Mouse (Mus musculus): Measurements from ENCODE around the gene Hist2h2aa2. TPM values are rescaled to one million over a fixed set of nuclear protein-coding genes. Genes with fewer than 3 reads are reported as not detected.

The Hist2h2aa2 gene
- polyA plus RNA-seq, 1 experiment from 2014 or later: 64.9 TPM

- Histone ChIP-seq H3K4me3 (peak overlapping the region; percentile 69), H3K9me3 (no peaks in the 10 kb centered on the region), H3K27me3 (0 out of 2 replicates have a peak, but pooled peaks cover 4% of the 10 kb centered on the region), H3K4me1 (replicated peaks) (peaks cover 16% of the 10 kb centered on the region), H3K27ac (peak overlapping the region; percentile 60), H3K36me3 (peaks cover 24% of the 10 kb centered on the region), H3K4me2 (peak overlapping the region; percentile 98), H3K9ac (peak overlapping the region; percentile 92)
- ATAC-seq (ENCODE audit: low FRiP score): peak; percentile 8; the same call in 1 of the 2 replicates
- WGBS: 4% methylated on average over 6 of the region's 6 CpGs
These were observed 41.9 kb downstream of the Hist2h2aa2 start for GRCm38 (mm10) chr3:96198181-96198580.

DNA sequence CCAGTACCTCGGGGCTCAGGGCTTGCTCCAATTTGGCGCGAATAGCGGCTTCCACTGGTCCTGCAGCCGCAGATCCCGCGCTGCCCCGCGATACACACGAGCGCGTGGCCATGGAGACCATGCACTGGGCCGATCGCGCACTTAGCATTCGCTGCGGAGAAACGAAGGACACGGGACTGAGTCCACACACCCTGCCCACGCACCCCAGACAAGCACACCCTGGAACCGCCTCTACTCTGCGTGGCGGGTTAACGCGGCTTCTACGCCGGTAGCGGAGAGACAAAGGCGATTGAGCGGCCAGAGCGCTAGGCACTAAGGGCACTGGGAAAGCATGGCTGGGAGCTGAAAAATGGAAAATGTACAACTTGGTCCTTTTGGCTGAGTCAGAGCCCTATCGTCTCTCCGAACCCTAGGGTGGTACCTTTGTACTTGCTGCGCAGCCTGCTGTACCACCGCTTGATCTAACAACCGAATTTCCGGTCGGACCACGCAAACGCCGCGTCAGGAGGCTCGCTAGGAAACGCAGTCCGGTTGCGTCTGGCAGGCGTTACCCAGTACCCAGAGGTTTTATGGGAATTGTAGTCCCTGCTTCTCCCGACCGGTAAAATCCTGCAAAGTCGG is 42.8 kb downstream of the Hist2h2aa2 start:
- H3K27ac ChIP-seq: peak overlapping the region; percentile 98
- H3K4me3 ChIP-seq: peak overlapping the region; percentile 69
- H3K9me3 ChIP-seq: no peaks in the 10 kb centered on the region
- H3K4me2 ChIP-seq: peak overlapping the region; percentile 98
- WGBS: under 1% methylated on average over 50 of the region's 50 CpGs
- H3K9ac ChIP-seq: peak overlapping the region; percentile 92
- peak; percentile 95 for ATAC-seq (ENCODE audit: low FRiP score)
- H3K27me3 ChIP-seq: 0 out of 2 replicates have a peak, but pooled peaks cover 4% of the 10 kb centered on the region
- peaks cover 16% of the 10 kb centered on the region for H3K4me1 ChIP-seq (replicated peaks)
- H3K36me3 ChIP-seq: peaks cover 33% of the 10 kb centered on the region

DNA sequence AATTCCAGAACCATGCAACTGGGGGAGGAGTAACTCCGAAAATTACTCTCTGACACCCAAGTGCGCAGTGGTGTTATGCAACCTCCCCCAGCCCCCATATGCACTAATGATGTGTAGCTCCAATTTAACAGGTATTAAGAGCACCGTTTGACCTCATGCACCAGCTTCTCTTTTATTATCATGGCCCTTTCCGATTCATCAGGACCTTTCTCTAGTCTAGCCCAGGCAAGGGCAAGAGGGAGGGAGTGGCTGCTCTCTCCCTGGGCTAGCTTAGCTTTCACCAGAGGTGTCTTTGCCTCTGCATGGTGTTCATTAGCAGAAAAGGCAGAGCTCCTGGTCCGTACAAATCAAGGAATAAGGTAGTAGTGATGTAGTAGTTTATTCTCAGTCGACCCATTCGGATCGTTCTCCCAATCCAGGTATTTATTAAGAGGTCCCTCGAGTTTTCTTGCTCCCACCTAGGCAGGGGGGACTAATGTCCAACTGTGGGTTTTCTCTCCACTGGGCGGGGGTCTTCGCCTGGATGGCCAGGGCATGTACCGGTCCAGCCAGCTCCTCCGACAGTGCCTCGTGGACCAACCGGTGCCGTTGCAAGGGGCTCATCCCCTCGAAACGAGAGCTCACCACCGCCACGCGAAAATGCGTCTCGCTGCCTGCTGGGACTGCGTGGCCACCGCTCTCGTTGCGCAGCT is 43.5 kb downstream of the Hist2h2aa2 start:
- WGBS: 19% methylated on average over 27 of the region's 27 CpGs
- peak overlapping the region; percentile 69 for H3K4me3 ChIP-seq
- peak overlapping the region; percentile 98 for H3K27ac ChIP-seq
- ATAC-seq (ENCODE audit: low FRiP score): peak; percentile 34
- peaks cover 40% of the 10 kb centered on the region for H3K36me3 ChIP-seq
- H3K4me1 ChIP-seq (replicated peaks): peaks cover 16% of the 10 kb centered on the region
- 0 out of 2 replicates have a peak, but pooled peaks cover 4% of the 10 kb centered on the region for H3K27me3 ChIP-seq
- peak overlapping the region; percentile 98 for H3K4me2 ChIP-seq
- no peaks in the 10 kb centered on the region for H3K9me3 ChIP-seq
- peak overlapping the region; percentile 92 for H3K9ac ChIP-seq

DNA sequence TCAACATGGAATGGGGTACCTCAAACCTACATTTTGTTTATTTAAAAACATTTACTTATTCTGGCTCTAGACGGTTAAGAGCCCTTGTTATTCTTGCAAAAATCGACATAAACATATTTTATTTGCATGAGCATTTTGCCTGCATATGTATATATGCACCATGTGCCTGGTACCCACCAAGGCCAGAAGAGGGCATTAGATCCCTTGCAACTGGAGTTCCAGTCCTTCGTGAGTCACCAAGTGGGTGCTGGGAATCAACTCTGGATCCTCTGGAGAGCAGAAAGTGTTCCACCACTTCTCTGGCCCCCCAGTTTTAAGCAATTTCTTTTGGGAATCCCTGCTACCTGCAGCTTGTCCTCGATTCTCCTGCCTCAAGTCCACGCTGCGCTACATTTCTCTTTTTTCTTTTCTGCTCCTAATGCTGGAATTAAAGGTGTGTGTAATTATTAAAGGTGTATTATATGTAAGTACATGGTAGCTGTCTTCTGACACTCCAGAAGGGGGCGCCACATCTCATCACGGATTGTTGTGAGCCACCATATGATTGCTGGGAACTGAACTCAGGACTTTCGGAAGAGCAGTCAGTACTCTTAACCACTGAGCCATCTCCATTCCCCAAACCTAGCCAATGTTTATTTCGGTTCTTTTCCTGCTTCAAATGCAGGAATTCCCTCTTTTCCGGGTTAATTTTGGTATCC is 44.3 kb downstream of the Hist2h2aa2 start:
- WGBS: 92% methylated on average over 11 of the region's 11 CpGs
- no peak for ATAC-seq (ENCODE audit: low FRiP score)
- H3K9ac ChIP-seq: no peak overlapping the region
- 0 out of 2 replicates have a peak, but pooled peaks cover 4% of the 10 kb centered on the region for H3K27me3 ChIP-seq
- H3K4me1 ChIP-seq (replicated peaks): peaks cover 16% of the 10 kb centered on the region
- H3K27ac ChIP-seq: peak overlapping the region; percentile 98; the same call in 1 of the 2 replicates
- no peaks in the 10 kb centered on the region for H3K9me3 ChIP-seq
- H3K36me3 ChIP-seq: peaks cover 48% of the 10 kb centered on the region
- peak overlapping the region; percentile 98 for H3K4me2 ChIP-seq
- H3K4me3 ChIP-seq: no peak overlapping the region

- Histone ChIP-seq H3K9me3 (no peaks in the 10 kb centered on the region), H3K36me3 (peaks cover 56% of the 10 kb centered on the region), H3K4me2 (no peak overlapping the region), H3K27me3 (0 out of 2 replicates have a peak, but pooled peaks cover 4% of the 10 kb centered on the region), H3K27ac (no peak overlapping the region), H3K9ac (no peak overlapping the region), H3K4me1 (replicated peaks) (peaks cover 16% of the 10 kb centered on the region), H3K4me3 (no peak overlapping the region)
- 87% methylated on average over 10 of the region's 10 CpGs for WGBS
- no peak for ATAC-seq (ENCODE audit: low FRiP score)
These were observed 45.1 kb downstream of the Hist2h2aa2 start for GRCm38 (mm10) chr3:96194966-96195365.

DNA sequence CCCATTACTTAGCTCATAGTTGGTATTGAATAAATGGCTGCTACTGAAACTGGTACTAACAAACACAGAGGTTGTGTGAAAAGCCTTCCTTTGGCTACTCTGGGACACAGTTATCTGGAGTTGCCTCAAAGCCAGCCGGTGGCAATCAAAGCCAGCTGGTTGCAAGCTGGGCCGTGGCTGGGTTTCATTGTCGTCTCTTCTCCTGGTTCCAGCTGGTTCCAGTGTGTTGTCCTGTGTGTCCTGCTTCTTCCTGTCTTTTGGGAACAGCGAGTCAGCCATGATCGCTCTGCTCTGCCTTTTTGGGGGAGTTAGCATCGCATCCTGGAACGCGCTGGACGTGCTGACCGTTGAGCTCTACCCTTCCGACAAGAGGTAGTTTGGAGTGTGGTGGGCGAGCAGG is 47.1 kb downstream of the Hist2h2aa2 start:
- no peak overlapping the region for H3K27ac ChIP-seq
- no peak overlapping the region for H3K4me3 ChIP-seq
- 68% methylated on average over 12 of the region's 12 CpGs for WGBS
- H3K27me3 ChIP-seq: no peaks in the 10 kb centered on the region
- H3K36me3 ChIP-seq: peaks cover 75% of the 10 kb centered on the region
- peaks cover 12% of the 10 kb centered on the region for H3K4me1 ChIP-seq (replicated peaks)
- H3K9me3 ChIP-seq: no peaks in the 10 kb centered on the region
- ATAC-seq (ENCODE audit: low FRiP score): no peak
- H3K9ac ChIP-seq: no peak overlapping the region
- H3K4me2 ChIP-seq: no peak overlapping the region

Small RNA genes lying within 50 kb of the gene (microRNA-seq; reads per million reads assigned to microRNA genes)
- gene Gm44492 (not detected), gene Gm47311 (not detected), gene Gm47313 (not detected)

Other genes starting within 250 kb of the Hist2h2aa2 start
- gene Plekho1, start 244.3 kb downstream of the Hist2h2aa2 start, polyA plus RNA-seq (2015; fragmentation: Nextera tagmentation; extraction: Ambion mirVana): 59.5 and 65.4 TPM in 2 replicates
- gene Vps45, start 181.8 kb downstream of the Hist2h2aa2 start, polyA plus RNA-seq (2015; fragmentation: Nextera tagmentation; extraction: Ambion mirVana): 62.9 and 64.0 TPM in 2 replicates
- gene Otud7b, start 135.7 kb downstream of the Hist2h2aa2 start, polyA plus RNA-seq (2015; fragmentation: Nextera tagmentation; extraction: Ambion mirVana): 11.0 and 13.6 TPM in 2 replicates
- gene Mtmr11, start 78.3 kb downstream of the Hist2h2aa2 start, polyA plus RNA-seq (2015; fragmentation: Nextera tagmentation; extraction: Ambion mirVana): 11.5 and 12.8 TPM in 2 replicates
- gene Sf3b4, start 67.9 kb downstream of the Hist2h2aa2 start, polyA plus RNA-seq (2015; fragmentation: Nextera tagmentation; extraction: Ambion mirVana): 149 and 151 TPM in 2 replicates
- gene Sv2a, start 59.1 kb downstream of the Hist2h2aa2 start, polyA plus RNA-seq (2015; fragmentation: Nextera tagmentation; extraction: Ambion mirVana): 84.0 and 88.7 TPM in 2 replicates
- 64.0 and 65.6 TPM in 2 replicates for gene Bola1, start 20.6 kb downstream of the Hist2h2aa2 start, polyA plus RNA-seq (2015; fragmentation: Nextera tagmentation; extraction: Ambion mirVana)
- gene Hist2h2ab, start 20.4 kb downstream of the Hist2h2aa2 start, polyA plus RNA-seq (2015; fragmentation: Nextera tagmentation; extraction: Ambion mirVana): 1.0 TPM in 1 of 2 replicates, not detected in the other
- gene Hist2h2ac, start 19.4 kb downstream of the Hist2h2aa2 start, polyA plus RNA-seq (2015; fragmentation: Nextera tagmentation; extraction: Ambion mirVana): 3.1 and 3.6 TPM in 2 replicates
- 4.3 TPM in 2 replicates for gene Hist2h2be, start 19.2 kb downstream of the Hist2h2aa2 start, polyA plus RNA-seq (2015; fragmentation: Nextera tagmentation; extraction: Ambion mirVana)
- 4.1 and 5.3 TPM in 2 replicates for gene Hist2h3c2, start 1.1 kb downstream of the Hist2h2aa2 start, polyA plus RNA-seq (2015; fragmentation: Nextera tagmentation; extraction: Ambion mirVana)
- 15.6 and 29.2 TPM in 2 replicates for gene Hist2h2aa1, start 5.2 kb upstream of the Hist2h2aa2 start, polyA plus RNA-seq (2015; fragmentation: Nextera tagmentation; extraction: Ambion mirVana)
- 0.62 TPM in 1 of 2 replicates, not detected in the other for gene Hist2h3c1, start 6.4 kb upstream of the Hist2h2aa2 start, polyA plus RNA-seq (2015; fragmentation: Nextera tagmentation; extraction: Ambion mirVana)
- gene Hist2h4, start 23.0 kb upstream of the Hist2h2aa2 start, polyA plus RNA-seq (2015; fragmentation: Nextera tagmentation; extraction: Ambion mirVana): 5.2 and 6.1 TPM in 2 replicates
- 19.6 and 22.4 TPM in 2 replicates for gene Hist2h3b, start 28.4 kb upstream of the Hist2h2aa2 start, polyA plus RNA-seq (2015; fragmentation: Nextera tagmentation; extraction: Ambion mirVana)
- 2.7 and 3.4 TPM in 2 replicates for gene Hist2h2bb, start 29.5 kb upstream of the Hist2h2aa2 start, polyA plus RNA-seq (2015; fragmentation: Nextera tagmentation; extraction: Ambion mirVana)
- 1.5 and 1.7 TPM in 2 replicates for gene Fcgr1, start 53.7 kb upstream of the Hist2h2aa2 start, polyA plus RNA-seq (2015; fragmentation: Nextera tagmentation; extraction: Ambion mirVana)
- not detected in 2 replicates for gene BC107364, start 212.0 kb upstream of the Hist2h2aa2 start, polyA plus RNA-seq (2015; fragmentation: Nextera tagmentation; extraction: Ambion mirVana)